Mouse (Mus musculus): ENCODE data around the gene Fndc3a. TPM values are rescaled to one million over a fixed set of nuclear protein-coding genes. Genes with fewer than 3 reads are reported as not detected.

Gene Fndc3a
- 10 to 100 TPM; 44.5 to 51.4 (median 46.5) TPM for total RNA-seq (2022)

DNA sequence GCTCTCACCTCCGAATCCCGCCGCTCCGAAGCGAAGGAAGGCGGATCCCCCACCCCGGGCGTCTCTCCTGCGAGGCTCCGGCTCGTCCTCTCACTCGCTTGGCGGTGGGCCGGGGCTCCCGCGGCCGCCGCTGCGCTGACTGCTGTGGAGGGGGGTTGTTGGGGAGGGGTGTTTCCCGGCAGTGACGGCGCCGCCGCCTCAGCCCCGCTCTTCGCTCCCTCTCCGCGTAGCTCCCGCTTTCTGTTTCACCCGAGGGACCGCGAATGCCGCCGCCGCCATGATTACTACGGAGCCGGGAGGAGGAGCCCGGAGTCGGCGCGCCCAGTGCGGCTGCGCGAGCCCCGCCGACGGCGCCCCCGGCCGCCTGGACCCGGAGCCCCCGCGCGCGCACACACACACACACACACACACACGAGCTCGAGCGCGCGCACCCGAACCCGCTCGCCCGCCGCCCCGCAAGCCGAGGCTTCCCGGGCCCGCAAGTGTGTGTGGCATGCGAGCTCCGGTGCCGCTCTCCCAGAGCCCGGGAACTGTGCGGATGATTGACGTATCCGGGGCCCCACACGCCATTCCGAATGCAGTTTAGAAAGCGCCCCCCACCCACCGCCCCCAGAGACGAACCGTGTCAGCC, at the start of gene Fndc3a:
Gene Fndc3a, minus strand, starts transcription at position 294 of the 631 bp plus-strand sequence.
- peak; percentile 66 to 82 for DNase-seq (ENCODE audit: low spot score in 2 of 2)

GRCm38 (mm10) chr14:72752893-72753292, 43.1 kb upstream of the Fndc3a start:
- DNase-seq (ENCODE audit: low spot score in 2 of 2) = no peak

- no peak for DNase-seq (ENCODE audit: low spot score in 2 of 2)
Observed at GRCm38 (mm10) chr14:72750426-72751182, 40.8 kb upstream of the Fndc3a start.

DNA sequence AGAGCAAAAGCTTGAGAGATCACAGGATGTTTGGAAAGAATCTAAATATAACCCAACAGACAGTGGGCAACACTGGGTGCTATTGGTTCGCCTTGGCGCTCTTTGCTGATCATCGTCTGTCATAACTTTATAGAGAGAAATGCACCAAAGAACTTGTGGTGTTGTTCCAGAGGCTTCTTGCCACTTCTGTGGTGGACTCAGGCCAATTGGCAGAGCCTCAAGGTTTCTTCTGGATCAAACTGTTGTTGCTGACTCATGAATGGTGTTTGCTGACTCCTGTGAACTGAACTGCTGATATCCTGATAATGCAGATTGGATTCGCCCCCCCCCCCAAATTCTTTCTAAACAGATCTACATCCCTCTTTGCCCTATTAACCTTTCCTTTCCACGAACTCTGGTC, 38.5 kb upstream of the Fndc3a start:
- no peak for DNase-seq (ENCODE audit: low spot score in 2 of 2)

GRCm38 (mm10) chr14:72741667-72742066, 31.9 kb upstream of the Fndc3a start:
- DNase-seq (ENCODE audit: low spot score in 2 of 2) = no peak

GRCm38 (mm10) chr14:72740336-72740735, 30.5 kb upstream of the Fndc3a start:
- no peak for DNase-seq (ENCODE audit: low spot score in 2 of 2)

DNA sequence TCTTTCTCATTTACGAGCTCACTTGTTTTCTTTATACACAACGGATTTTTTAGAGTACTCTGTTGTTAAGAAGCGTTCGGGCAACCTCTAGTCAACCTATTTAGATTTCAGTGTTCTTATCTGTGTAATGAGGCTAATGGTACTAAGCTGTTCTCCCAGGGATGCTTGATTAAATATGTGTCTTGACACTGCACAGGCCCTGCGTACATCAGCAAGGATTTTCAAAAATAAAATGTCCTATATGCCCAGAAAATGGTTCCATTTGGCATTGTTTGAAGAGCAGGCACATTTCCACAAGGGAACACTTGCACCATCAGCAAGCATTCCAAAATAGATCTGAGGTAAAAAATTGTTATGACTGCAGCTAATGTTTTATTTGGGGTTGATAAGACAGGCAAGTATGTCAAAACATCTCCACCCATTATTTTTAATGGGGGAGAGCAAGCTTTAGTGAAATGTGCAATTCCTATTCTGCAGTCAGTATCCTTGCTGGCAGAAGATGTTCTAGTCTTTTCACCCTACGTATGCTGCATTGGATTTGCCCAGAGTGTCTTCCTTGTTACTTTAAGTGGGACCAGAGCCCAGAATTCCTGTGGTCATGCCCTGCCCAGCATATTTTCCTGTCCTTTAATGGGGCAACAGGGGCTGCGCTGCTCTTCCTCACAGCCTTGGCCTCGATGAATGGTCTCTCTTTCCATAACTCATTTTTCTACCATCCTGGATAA, 29.8 kb upstream of the Fndc3a start:
- DNase-seq (ENCODE audit: low spot score in 2 of 2) = no peak

DNA sequence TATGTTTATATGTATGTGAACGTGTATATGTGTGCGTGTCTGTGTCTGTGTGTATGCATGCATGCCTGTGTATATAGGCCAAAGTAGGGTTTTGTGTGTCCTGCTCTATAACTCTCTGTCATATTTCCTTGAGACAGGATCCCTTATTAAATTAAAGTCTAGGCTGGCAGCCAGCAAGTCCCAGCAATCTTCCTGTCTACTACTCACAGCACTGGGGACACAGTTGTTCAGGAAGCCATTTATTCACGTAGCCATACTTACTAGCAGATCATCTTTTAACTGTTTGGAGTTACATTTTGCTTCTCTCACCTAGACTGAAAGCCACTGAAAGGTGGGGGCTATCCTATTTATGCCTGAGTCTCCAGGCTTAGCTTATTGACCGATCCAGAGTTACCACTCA, 29.0 kb upstream of the Fndc3a start:
- no peak for DNase-seq (ENCODE audit: low spot score in 2 of 2)

DNA sequence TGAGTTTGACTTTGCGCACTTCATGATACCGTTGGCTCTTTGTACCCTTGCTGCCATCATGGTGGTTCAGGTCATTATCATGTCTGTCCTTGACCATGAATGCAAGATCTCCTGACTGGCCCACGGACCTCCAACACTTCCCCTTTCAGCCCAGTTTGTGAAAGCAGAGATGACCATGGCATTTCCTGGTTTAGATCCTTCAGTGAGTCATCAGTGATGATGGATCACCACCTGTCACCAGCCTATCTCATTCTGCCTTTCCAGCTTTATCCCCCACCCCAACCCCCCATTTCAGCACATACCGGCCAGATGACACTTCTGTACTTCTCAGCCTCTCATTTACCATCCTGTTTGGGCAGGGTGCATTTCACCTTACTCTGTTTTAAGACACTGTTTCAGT, 28.4 kb upstream of the Fndc3a start:
- no peak for DNase-seq (ENCODE audit: low spot score in 2 of 2)

DNA sequence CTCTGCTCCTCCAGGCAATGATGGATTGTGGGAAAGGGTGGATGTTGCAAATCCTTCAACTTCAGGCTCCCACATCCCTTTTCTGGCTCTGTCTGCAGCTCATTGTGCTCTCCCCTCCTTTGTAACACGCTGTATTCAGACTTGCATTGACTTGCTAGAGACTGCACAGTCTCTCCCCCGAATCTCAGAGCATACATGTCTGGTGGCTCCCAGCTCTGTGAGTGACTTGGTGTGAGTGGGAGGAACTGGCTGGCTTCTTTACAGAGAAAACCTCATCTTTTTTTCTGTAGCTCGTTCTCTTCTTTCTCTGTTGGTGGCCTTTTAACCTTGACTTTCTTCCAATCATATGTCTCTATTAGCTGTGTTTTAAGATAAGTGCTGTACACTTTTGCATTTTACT, 16.1 kb upstream of the Fndc3a start:
- DNase-seq (ENCODE audit: low spot score in 2 of 2) = no peak

- DNase-seq (ENCODE audit: low spot score in 2 of 2) = no peak
Observed at GRCm38 (mm10) chr14:72722274-72723053, 12.7 kb upstream of the Fndc3a start.

GRCm38 (mm10) chr14:72716175-72716574, 6.4 kb upstream of the Fndc3a start:
- no peak for DNase-seq (ENCODE audit: low spot score in 2 of 2)

DNA sequence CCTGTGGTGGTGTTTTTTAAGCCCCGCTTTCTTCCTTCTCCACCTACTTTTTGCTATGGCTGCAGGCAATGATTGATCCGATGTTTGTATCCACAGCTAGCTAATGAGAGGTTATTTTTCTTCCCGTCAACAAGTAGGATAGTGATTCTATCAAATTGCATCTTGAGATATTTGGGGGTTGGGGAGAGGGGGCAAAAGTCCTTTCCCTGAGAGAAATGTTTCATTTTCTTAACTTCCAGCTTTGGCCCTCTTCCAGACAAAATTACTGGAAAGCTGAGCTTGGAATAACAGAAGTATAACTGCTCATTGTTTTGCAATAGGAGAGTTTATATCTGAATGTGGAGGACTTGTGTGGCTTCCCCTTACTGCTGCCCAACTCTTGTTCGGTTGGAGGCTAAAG, 1.3 kb upstream of the Fndc3a start:
- no peak for DNase-seq (ENCODE audit: low spot score in 2 of 2)

- peak; percentile 22 to 28 for DNase-seq (ENCODE audit: low spot score in 2 of 2)
Observed at GRCm38 (mm10) chr14:72710341-72711027, 681 bp upstream of the Fndc3a start.

DNA sequence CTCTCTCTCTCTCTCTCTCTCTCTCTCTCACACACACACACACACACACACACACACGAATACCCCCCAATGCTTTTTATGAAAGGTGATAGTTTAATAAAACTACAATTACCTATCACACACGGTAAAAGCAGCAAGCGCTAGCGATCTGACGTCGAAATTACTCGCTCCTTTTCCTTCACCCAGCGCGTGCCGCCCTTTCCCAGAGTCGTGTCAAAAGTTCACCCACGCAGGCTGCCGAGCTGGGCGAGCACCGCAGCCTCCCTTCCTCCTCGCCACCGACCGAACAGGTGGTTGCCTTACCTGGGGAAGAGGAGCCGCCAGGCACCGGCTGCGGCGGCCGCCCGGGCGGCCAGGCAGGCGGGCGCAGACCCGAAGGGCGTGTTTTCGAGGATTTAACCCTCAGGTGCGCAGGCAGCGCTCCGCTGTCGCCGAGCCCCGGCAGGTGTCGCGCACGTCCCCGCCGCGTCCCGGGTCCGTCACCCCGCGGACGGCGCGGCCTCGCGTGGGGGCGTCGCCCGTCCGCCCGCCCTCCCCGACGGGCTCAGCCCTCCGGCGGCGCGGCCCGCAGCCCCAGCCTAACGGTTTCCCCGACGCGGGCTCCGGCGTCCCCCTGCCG, 603 bp downstream of the Fndc3a start:
- DNase-seq (ENCODE audit: low spot score in 2 of 2) = peak; percentile 14 to 31

DNA sequence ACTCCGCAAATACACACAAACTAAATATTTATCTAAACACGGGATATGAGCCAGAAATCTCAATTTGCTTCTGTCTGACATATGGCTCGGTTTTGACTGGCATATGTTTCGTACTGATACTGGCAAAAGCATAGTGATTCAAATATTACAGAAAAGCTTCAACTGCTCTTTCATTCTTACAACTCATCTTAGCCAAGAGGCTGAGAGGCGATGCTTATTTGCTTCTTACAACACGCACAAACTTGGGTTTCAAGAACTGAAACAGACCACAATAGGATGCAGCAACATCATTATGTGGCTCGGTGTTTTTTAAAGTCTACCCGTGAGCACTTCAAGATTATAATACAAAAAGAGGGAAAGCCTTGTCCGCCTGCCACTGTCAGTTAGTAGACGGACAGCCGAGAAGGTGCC, 1.2 kb downstream of the Fndc3a start:
- no peak for DNase-seq (ENCODE audit: low spot score in 2 of 2)

DNA sequence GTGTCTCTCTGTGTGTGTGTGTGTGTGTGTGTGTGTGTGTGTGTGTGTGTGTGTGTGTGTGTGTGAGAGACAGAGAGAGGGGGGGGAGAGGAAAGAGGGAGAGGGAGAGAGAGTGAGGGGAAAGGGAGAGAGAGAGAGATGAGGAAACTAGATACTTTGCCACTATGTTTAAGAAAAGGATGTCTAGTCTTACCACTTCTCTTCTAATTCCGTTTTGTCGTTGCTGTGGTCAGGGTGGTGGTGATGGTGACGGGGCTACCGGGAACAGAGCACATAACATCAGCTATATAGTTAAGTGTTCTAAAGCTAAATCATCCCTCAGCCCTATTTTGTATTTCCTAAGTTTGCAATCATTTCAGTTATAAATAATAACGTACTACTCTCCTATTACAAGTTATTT, 9.7 kb downstream of the Fndc3a start:
- no peak for DNase-seq (ENCODE audit: low spot score in 2 of 2)

DNA sequence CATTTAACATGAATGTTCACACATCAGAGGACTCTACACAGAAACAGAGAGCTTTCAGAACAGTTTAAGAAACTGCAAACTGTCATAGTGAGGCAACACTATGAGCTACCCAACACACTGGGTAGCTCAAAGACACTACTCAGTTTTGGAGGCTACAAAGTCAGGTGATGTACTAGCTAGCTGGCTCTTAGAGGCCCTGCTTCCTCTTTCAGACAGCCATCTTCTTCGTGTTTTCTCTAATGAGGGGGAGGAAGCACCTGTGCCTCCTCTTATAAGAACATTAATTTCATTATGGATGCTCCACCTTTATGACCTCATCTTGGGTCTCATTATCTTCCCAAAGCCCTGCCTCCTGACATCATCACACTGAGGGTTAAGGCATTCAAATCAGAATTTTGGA, 18.4 kb downstream of the Fndc3a start:
- DNase-seq (ENCODE audit: low spot score in 2 of 2) = no peak

DNA sequence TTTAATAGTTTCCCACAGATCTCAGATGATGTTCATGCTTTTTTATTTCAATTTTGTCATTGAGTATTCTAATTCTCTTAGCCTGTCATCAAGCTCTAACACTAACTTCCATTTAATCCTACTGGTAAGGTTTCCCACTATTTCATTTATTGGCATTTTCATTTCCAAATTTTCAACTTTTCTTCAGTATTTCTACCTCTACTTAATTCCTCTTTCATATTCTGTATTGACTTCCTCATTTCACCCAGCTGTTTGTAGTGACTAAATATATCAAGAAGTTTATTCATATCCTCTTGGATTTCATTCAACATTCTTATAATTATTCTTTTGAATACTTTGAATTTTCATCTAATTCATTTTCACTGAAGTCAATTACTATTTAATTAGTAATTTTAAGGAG, 20.3 kb downstream of the Fndc3a start:
- DNase-seq (ENCODE audit: low spot score in 2 of 2) = no peak

GRCm38 (mm10) chr14:72684857-72685370, 24.9 kb downstream of the Fndc3a start:
- no peak for DNase-seq (ENCODE audit: low spot score in 2 of 2)
